Mouse (Mus musculus): Measurements from ENCODE around the gene Bex1. TPM values are rescaled to one million over a fixed set of nuclear protein-coding genes. Genes with fewer than 3 reads are reported as not detected.

Bex1 gene
- total and polyA plus RNA-seq, 2 experiments from 2014 or later: 38.9 to 279 TPM

GRCm38 (mm10) chrX:136172786-136173185, 42.5 kb downstream of the Bex1 start:
- H3K4me2 ChIP-seq (ENCODE audit: low read depth, low read length): peak overlapping the region; percentile 60
- H3K4me3 ChIP-seq (ENCODE audit: low read length): peak overlapping the region; percentile 48
- H3K27me3 ChIP-seq (ENCODE audit: insufficient read depth, low read length): no peaks in the 10 kb centered on the region
- H3K9me3 ChIP-seq (ENCODE audit: low read length): no peaks in the 10 kb centered on the region
- H3K9ac ChIP-seq (replicated peaks; ENCODE audit: low read length): peak overlapping the region; percentile 37
- H3K27ac ChIP-seq: peak overlapping the region; percentile 81; the same call in 1 of the 2 replicates
- ATAC-seq: no peak
- no peaks in the 10 kb centered on the region for H3K36me3 ChIP-seq (ENCODE audit: insufficient read depth, low read length)
- TF ChIP-seq CTCF (IDR thresholded peaks at IDR 0.05; ENCODE audit: low read depth): no peak
- H3K4me1 ChIP-seq (ENCODE audit: insufficient read depth, low read length): no peaks in the 10 kb centered on the region
- peak; percentile 25 for DNase-seq (ENCODE audit: low spot score)
- 32% methylated on average over 10 of the region's 10 CpGs for WGBS

GRCm38 (mm10) chrX:136172118-136172551, 43.2 kb downstream of the Bex1 start, which contains the start of gene Tceal8:
Gene Tceal8, minus strand, starts transcription at chrX:136172342.
- Histone ChIP-seq H3K4me1 (ENCODE audit: insufficient read depth, low read length) (no peaks in the 10 kb centered on the region), H3K4me3 (ENCODE audit: low read length) (peak within 1 kb of the TSS; percentile 48), H3K9me3 (ENCODE audit: low read length) (no peaks in the 10 kb centered on the region), H3K4me2 (ENCODE audit: low read depth, low read length) (peak within 1 kb of the TSS; percentile 60), H3K9ac (replicated peaks; ENCODE audit: low read length) (peak within 1 kb of the TSS; percentile 56), H3K27ac (peak within 1 kb of the TSS; percentile 81), H3K36me3 (ENCODE audit: insufficient read depth, low read length) (no peaks in the 10 kb centered on the region), H3K27me3 (ENCODE audit: insufficient read depth, low read length) (no peaks in the 10 kb centered on the region)
- DNase-seq (ENCODE audit: low spot score) (peak; percentile 93), ATAC-seq (peak; percentile 98)
- 28% methylated on average over 10 of the region's 10 CpGs for WGBS
- 0 out of 2 replicates have a peak, but pooled peaks have one; percentile 7 for TF ChIP-seq CTCF (IDR thresholded peaks at IDR 0.05; ENCODE audit: low read depth)

- H3K9ac ChIP-seq (replicated peaks; ENCODE audit: low read length): peak overlapping the region; percentile 56
- ATAC-seq: peak; percentile 81
- peak; percentile 77 for DNase-seq (ENCODE audit: low spot score)
- no peaks in the 10 kb centered on the region for H3K9me3 ChIP-seq (ENCODE audit: low read length)
- WGBS: 31% methylated on average over 24 of the region's 24 CpGs
- no peaks in the 10 kb centered on the region for H3K4me1 ChIP-seq (ENCODE audit: insufficient read depth, low read length)
- peak overlapping the region; percentile 48 for H3K4me3 ChIP-seq (ENCODE audit: low read length)
- H3K4me2 ChIP-seq (ENCODE audit: low read depth, low read length): peak overlapping the region; percentile 60
- no peaks in the 10 kb centered on the region for H3K36me3 ChIP-seq (ENCODE audit: insufficient read depth, low read length)
- no peak for TF ChIP-seq CTCF (IDR thresholded peaks at IDR 0.05; ENCODE audit: low read depth)
- H3K27ac ChIP-seq: peak overlapping the region; percentile 81
- no peaks in the 10 kb centered on the region for H3K27me3 ChIP-seq (ENCODE audit: insufficient read depth, low read length)
Measured at GRCm38 (mm10) chrX:136171189-136172117, 43.9 kb downstream of the Bex1 start.

GRCm38 (mm10) chrX:136170625-136171024, 44.7 kb downstream of the Bex1 start:
- Histone ChIP-seq H3K4me2 (ENCODE audit: low read depth, low read length) (peak overlapping the region; percentile 60), H3K9me3 (ENCODE audit: low read length) (no peaks in the 10 kb centered on the region), H3K4me3 (ENCODE audit: low read length) (peak overlapping the region; percentile 48), H3K9ac (replicated peaks; ENCODE audit: low read length) (no peak overlapping the region), H3K4me1 (ENCODE audit: insufficient read depth, low read length) (no peaks in the 10 kb centered on the region), H3K27ac (0 out of 2 replicates have a peak overlapping the region, but pooled peaks have one; percentile 11), H3K27me3 (ENCODE audit: insufficient read depth, low read length) (no peaks in the 10 kb centered on the region), H3K36me3 (ENCODE audit: insufficient read depth, low read length) (no peaks in the 10 kb centered on the region)
- DNase-seq (ENCODE audit: low spot score): no peak
- TF ChIP-seq CTCF (IDR thresholded peaks at IDR 0.05; ENCODE audit: low read depth): no peak
- ATAC-seq: no peak
- WGBS: 67% methylated on average over 10 of the region's 10 CpGs

Small RNA genes within 50 kb of the gene (microRNA-seq; reads per million reads assigned to microRNA genes)
- gene Mir6383: 0 reads per million in 2 experiments

Other genes starting within 250 kb of the Bex1 start
- 168 and 177 TPM in 2 replicates for gene Arxes2, start 221.7 kb downstream of the Bex1 start, total RNA-seq (2014; rRNA removed)
- 312 and 317 TPM in 2 replicates for gene Arxes2, start 221.7 kb downstream of the Bex1 start, polyA plus RNA-seq (2015; fragmentation: Nextera tagmentation; extraction: Ambion mirVana)
- gene Arxes1, start 182.1 kb downstream of the Bex1 start, total RNA-seq (2014; rRNA removed): 57.8 and 57.9 TPM in 2 replicates
- 177 and 187 TPM in 2 replicates for gene Arxes1, start 182.1 kb downstream of the Bex1 start, polyA plus RNA-seq (2015; fragmentation: Nextera tagmentation; extraction: Ambion mirVana)
- gene Bex2, start 147.3 kb downstream of the Bex1 start, total RNA-seq (2014; rRNA removed): 171 and 200 TPM in 2 replicates
- gene Bex2, start 147.3 kb downstream of the Bex1 start, polyA plus RNA-seq (2015; fragmentation: Nextera tagmentation; extraction: Ambion mirVana): 938 and 961 TPM in 2 replicates
- gene Nxf3, start 130.3 kb downstream of the Bex1 start, total RNA-seq (2014; rRNA removed): not detected in 2 replicates
- 0.05 TPM in 1 of 2 replicates, not detected in the other for gene Nxf3, start 130.3 kb downstream of the Bex1 start, polyA plus RNA-seq (2015; fragmentation: Nextera tagmentation; extraction: Ambion mirVana)
- 20.0 and 38.4 TPM in 2 replicates for gene Bex4, start 76.5 kb downstream of the Bex1 start, total RNA-seq (2014; rRNA removed)
- 153 and 160 TPM in 2 replicates for gene Bex4, start 76.5 kb downstream of the Bex1 start, polyA plus RNA-seq (2015; fragmentation: Nextera tagmentation; extraction: Ambion mirVana)
- gene Tceal8, start 43.2 kb downstream of the Bex1 start, total RNA-seq (2014; rRNA removed): 72.2 and 82.6 TPM in 2 replicates
- gene Tceal8, start 43.2 kb downstream of the Bex1 start, polyA plus RNA-seq (2015; fragmentation: Nextera tagmentation; extraction: Ambion mirVana): 138 and 146 TPM in 2 replicates
- gene Tceal5, start 11.6 kb downstream of the Bex1 start, total RNA-seq (2014; rRNA removed): 3.9 and 4.3 TPM in 2 replicates
- 45.2 and 45.8 TPM in 2 replicates for gene Tceal5, start 11.6 kb downstream of the Bex1 start, polyA plus RNA-seq (2015; fragmentation: Nextera tagmentation; extraction: Ambion mirVana)
- gene Tceal7, start 734 bp downstream of the Bex1 start, total RNA-seq (2014; rRNA removed): 0.86 and 2.4 TPM in 2 replicates
- gene Tceal7, start 734 bp downstream of the Bex1 start, polyA plus RNA-seq (2015; fragmentation: Nextera tagmentation; extraction: Ambion mirVana): 3.5 and 4.1 TPM in 2 replicates
- gene Tceal9, start 29.6 kb upstream of the Bex1 start, total RNA-seq (2014; rRNA removed): 89.2 and 100 TPM in 2 replicates
- gene Tceal9, start 29.6 kb upstream of the Bex1 start, polyA plus RNA-seq (2015; fragmentation: Nextera tagmentation; extraction: Ambion mirVana): 257 and 262 TPM in 2 replicates
- 263 and 314 TPM in 2 replicates for gene Bex3, start 54.7 kb upstream of the Bex1 start, total RNA-seq (2014; rRNA removed)
- 900 and 904 TPM in 2 replicates for gene Bex3, start 54.7 kb upstream of the Bex1 start, polyA plus RNA-seq (2015; fragmentation: Nextera tagmentation; extraction: Ambion mirVana)